Mouse (Mus musculus): ENCODE measurements around the gene Cers5. TPM values are rescaled to one million over a fixed set of nuclear protein-coding genes. Genes with fewer than 3 reads are reported as not detected.
A peak's percentile ranks its signal among the peaks of the same experiment; 100 is the strongest.

The Cers5 gene
- polyA plus RNA-seq, 1 experiment from 2014 or later = 75.6 TPM

DNA sequence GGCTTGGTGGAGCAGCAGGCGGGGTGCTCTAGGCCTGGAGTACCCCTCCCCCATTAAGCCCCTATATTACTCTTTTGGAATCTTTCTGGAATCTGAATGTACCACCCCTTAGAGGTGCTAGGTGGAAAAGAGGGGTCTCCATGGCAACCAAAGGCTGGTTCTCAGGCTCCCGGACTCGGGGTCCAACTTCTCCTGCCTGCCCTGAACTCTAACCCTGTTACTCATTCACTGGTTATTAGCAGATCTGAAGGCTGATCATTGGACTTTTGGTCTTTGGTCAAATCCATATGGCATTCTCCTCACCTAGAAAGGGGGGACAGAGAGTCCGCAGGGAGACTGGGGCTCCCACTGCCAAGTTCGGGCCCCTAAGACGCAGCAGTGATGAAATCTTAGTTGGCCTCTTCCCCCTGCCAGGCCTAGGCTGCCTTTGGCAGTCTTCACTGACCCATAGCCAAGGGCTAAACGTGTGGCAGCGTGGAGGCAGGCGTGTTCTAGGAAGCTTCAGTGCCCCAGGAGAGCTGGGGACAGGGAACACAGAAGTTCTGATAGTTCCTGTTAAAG lies 54.1 kb downstream of the Cers5 start:
- Histone ChIP-seq H3K9me3 (replicated peaks) (no peaks in the 10 kb centered on the region), H3K27me3 (ENCODE audit: low read depth, poor library complexity, severe bottlenecking) (no peaks in the 10 kb centered on the region), H3K4me3 (no peak overlapping the region), H3K27ac (no peak overlapping the region), H3K36me3 (peaks cover 85% of the 10 kb centered on the region), H3K4me1 (peaks cover 25% of the 10 kb centered on the region)
- no peak for DNase-seq (ENCODE audit: low spot score)
- WGBS = 92% methylated on average over 9 of the region's 9 CpGs

DNA sequence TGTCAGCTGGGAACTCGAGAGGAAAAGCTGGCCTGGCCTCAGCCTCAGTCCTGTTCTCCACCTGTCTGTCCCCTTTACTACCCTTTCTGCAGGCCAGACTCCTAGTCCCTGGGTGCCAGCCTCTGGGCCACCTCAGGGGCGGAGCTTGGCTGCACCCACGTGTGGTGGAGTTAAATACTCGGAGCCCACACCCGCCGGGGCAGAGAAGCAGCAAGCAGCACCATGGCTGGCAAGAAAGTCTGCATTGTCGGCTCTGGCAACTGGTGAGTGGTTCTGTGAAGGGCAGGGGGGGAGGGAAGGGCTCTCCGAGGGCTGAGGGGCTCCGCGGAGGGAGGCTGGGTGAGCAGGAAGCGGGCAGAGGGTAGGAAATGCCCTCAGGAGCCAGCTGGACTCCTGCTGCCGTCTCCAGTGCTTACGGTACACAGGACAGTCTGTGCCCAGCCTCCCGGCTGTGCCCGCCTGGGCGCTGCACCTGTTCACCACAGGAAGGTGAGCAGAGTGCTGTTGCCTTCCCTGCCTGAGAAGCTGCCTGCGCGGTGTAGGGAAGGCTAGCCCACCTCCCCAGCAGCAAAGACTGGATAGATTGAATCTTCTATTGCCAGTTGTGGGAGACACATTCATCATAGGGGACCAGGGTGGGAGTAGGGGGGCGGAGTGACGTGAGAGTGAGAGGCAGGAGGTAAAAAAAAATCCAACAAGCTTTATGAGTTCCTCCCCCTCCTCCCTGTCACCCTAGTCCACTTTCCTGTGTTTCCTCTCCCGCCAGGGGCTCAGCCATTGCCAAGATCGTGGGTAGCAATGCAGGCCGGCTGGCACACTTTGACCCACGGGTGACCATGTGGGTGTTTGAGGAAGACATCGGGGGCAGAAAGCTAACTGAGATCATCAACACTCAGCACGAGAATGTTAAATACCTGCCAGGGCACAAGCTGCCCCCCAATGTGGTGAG lies 55.0 kb downstream of the Cers5 start, which contains the start of gene Gpd1:
Gene Gpd1 (plus strand): TSS at position 130 of the 949 bp plus-strand sequence.
- Histone ChIP-seq H3K4me1 (peaks cover 17% of the 10 kb centered on the region), H3K27me3 (ENCODE audit: low read depth, poor library complexity, severe bottlenecking) (no peaks in the 10 kb centered on the region), H3K36me3 (peaks cover 86% of the 10 kb centered on the region), H3K9me3 (replicated peaks) (no peaks in the 10 kb centered on the region), H3K4me3 (no peak within 1 kb of the TSS), H3K27ac (no peak within 1 kb of the TSS)
- no peak for DNase-seq (ENCODE audit: low spot score)
- 77% methylated on average over 26 of the region's 26 CpGs for WGBS

DNA sequence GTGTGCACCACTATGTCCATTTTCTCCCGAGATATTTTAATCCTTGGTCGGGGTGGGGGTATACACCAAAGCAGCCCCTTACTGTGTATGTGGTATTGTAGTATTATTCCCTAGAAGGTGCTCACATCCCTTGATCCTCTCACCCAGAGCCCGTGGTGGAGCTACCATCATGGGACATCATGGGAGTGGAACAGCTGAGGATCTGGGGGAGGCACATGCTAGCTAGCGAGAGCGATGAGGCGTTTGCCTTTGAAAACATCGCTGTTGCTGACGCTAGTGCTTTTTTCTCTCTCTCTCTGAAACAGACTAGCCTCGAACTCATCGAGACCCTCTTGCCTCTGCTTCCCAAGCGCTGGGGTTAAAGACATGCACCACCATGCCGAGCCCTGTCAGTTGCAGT lies 55.9 kb downstream of the Cers5 start:
- 90% methylated on average over 12 of the region's 12 CpGs for WGBS
- Histone ChIP-seq H3K36me3 (peaks cover 86% of the 10 kb centered on the region), H3K27me3 (ENCODE audit: low read depth, poor library complexity, severe bottlenecking) (no peaks in the 10 kb centered on the region), H3K9me3 (replicated peaks) (no peaks in the 10 kb centered on the region), H3K27ac (no peak overlapping the region), H3K4me1 (peaks cover 17% of the 10 kb centered on the region), H3K4me3 (no peak overlapping the region)
- no peak for DNase-seq (ENCODE audit: low spot score)

DNA sequence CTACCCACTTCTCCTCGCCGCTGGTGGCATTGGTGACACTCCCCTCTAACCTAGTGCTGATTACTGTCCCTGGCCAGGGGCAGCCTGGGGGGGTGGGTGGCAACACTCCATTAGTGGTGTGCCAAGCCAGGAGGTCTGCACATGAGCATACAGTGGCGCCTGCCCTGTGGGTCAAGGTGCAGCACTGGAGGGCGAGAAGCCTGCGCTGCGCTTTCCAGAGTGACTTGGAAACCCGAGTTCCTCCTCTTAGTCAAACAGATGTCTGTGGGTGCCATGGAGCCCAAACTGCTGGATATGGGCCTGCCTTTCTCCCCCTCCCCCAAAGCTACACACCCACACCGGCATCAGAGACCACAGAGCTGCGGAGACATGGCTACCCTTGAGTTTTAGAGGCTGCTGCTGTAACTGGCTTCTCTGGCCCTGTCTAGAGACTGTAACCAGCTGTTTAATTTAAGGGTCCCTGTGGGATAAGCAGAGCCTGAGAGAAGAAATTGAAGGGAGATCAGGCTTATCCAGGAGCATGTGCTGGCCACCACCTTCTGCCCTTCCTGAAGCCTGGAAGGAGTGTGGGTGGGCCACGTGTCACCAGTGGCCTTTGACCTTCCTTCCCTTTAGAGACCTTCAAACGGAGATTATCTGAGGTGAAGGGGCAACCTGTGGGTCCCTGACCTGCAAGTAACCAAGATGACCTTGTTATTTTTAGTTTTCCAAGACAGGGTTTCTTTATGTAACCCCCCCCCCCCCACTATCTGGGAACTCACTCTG lies 56.5 kb downstream of the Cers5 start:
- no peak for DNase-seq (ENCODE audit: low spot score)
- WGBS = 70% methylated on average over 11 of the region's 11 CpGs
- peaks cover 87% of the 10 kb centered on the region for H3K36me3 ChIP-seq

DNA sequence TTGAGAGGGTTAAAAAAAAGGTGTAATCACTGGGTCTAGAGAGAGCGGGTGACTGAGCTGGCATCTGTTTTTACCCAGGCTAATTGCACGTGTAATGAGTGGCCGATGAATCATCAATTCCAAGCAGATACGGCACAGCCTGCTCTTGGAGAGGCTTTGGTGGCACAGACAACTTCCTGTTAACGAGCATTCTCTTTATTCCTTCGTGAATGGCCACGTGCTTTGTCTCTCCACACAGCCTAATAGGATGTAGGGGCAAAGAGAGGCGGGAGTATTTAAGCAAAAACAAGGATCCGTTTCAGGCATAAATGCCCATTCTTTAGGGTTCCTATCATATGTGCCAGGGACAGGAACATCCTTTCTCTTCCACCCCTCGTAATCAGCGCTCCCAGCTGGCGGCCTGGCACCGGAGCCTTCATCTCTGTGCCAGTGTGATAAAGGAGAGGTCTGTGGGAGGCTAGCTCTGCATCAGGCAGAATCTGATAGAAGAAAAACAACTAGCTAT lies 57.3 kb downstream of the Cers5 start:
- no peak for DNase-seq (ENCODE audit: low spot score)
- Histone ChIP-seq H3K4me1 (peaks cover 17% of the 10 kb centered on the region), H3K4me3 (no peak overlapping the region), H3K27me3 (ENCODE audit: low read depth, poor library complexity, severe bottlenecking) (no peaks in the 10 kb centered on the region), H3K9me3 (replicated peaks) (no peaks in the 10 kb centered on the region), H3K27ac (no peak overlapping the region), H3K36me3 (peaks cover 87% of the 10 kb centered on the region)
- 86% methylated on average over 13 of the region's 13 CpGs for WGBS

More for the DNA sequence above, 56.5 kb downstream of the Cers5 start:
- Histone ChIP-seq H3K9me3 (replicated peaks) (no peaks in the 10 kb centered on the region), H3K27me3 (ENCODE audit: low read depth, poor library complexity, severe bottlenecking) (no peaks in the 10 kb centered on the region), H3K4me3 (no peak overlapping the region), H3K27ac (no peak overlapping the region), H3K4me1 (peaks cover 17% of the 10 kb centered on the region)

DNA sequence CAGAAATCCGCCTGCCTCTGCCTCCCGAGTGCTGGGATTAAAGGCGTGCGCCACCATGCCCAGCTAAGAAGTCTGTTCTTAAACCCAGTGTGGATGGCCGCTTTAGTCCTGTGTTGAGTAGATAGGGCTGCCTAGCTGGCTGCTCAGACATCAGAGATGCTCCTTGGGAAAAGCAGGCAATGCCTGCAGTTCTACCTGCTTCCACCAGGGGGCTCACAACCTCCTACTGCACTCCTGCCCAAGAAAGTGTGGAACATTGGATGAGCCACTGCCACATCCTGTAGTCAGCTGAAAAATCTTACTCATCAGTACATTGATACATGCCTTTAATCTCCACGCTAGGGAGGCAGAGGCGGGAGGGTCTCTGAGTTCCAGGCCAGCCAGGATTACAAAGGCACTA lies 57.8 kb downstream of the Cers5 start:
- Histone ChIP-seq H3K9me3 (replicated peaks) (no peaks in the 10 kb centered on the region), H3K27me3 (ENCODE audit: low read depth, poor library complexity, severe bottlenecking) (no peaks in the 10 kb centered on the region), H3K36me3 (peaks cover 88% of the 10 kb centered on the region), H3K27ac (no peak overlapping the region), H3K4me1 (peaks cover 17% of the 10 kb centered on the region), H3K4me3 (no peak overlapping the region)
- DNase-seq (ENCODE audit: low spot score) = peak; percentile 80
- WGBS = 59% methylated on average over 7 of the region's 7 CpGs

DNA sequence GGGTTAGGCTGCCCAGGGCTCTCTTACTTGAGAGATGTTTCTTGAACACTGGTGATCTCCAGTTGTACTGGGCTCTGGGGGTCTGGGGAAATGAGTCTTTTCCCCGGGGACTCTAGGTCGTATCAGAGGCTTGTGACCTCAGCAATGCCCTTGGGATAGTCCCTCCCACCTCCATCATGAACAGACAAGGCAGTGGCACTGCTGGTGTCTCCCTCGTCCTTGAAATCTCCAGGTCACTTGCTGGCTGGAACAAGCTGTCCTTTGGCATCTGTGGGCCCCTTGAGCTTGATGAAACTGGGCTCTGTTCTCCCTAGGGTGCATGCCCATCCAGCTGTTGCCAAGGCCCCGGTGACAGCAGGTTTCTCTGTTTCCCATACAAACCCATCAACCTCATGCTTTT lies 58.5 kb downstream of the Cers5 start:
- Histone ChIP-seq H3K36me3 (peaks cover 90% of the 10 kb centered on the region), H3K27ac (no peak overlapping the region)
- WGBS = 83% methylated on average over 4 of the region's 4 CpGs

DNA sequence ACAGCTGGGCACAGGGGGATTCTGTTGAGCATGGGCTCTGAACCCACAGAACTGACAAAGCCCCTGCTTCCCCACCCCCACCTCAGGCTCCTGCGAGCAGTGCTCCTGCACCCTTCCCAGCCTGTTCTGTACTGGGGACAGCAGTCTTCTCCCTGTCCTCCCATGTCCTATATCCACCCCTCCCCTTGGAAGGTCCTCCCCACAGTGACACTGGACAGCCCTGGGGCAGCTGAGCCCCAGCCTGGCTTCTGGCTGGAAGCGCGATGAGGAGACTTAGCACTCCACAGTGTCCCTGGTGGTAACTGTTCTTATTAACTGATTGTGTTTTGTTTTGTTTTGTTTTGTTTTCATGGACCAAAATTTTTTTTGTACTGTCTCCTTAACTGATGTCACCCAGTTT lies 59.1 kb downstream of the Cers5 start:
- Histone ChIP-seq H3K9me3 (replicated peaks) (no peaks in the 10 kb centered on the region), H3K27me3 (ENCODE audit: low read depth, poor library complexity, severe bottlenecking) (no peaks in the 10 kb centered on the region), H3K36me3 (peaks cover 95% of the 10 kb centered on the region), H3K27ac (no peak overlapping the region), H3K4me1 (peaks cover 17% of the 10 kb centered on the region), H3K4me3 (no peak overlapping the region)
- DNase-seq (ENCODE audit: low spot score) = no peak
- 97% methylated on average over 3 of the region's 3 CpGs for WGBS

More for the DNA sequence above, 58.5 kb downstream of the Cers5 start:
- DNase-seq (ENCODE audit: low spot score) = no peak
- Histone ChIP-seq H3K4me1 (peaks cover 17% of the 10 kb centered on the region), H3K9me3 (replicated peaks) (no peaks in the 10 kb centered on the region), H3K4me3 (no peak overlapping the region), H3K27me3 (ENCODE audit: low read depth, poor library complexity, severe bottlenecking) (no peaks in the 10 kb centered on the region)

DNA sequence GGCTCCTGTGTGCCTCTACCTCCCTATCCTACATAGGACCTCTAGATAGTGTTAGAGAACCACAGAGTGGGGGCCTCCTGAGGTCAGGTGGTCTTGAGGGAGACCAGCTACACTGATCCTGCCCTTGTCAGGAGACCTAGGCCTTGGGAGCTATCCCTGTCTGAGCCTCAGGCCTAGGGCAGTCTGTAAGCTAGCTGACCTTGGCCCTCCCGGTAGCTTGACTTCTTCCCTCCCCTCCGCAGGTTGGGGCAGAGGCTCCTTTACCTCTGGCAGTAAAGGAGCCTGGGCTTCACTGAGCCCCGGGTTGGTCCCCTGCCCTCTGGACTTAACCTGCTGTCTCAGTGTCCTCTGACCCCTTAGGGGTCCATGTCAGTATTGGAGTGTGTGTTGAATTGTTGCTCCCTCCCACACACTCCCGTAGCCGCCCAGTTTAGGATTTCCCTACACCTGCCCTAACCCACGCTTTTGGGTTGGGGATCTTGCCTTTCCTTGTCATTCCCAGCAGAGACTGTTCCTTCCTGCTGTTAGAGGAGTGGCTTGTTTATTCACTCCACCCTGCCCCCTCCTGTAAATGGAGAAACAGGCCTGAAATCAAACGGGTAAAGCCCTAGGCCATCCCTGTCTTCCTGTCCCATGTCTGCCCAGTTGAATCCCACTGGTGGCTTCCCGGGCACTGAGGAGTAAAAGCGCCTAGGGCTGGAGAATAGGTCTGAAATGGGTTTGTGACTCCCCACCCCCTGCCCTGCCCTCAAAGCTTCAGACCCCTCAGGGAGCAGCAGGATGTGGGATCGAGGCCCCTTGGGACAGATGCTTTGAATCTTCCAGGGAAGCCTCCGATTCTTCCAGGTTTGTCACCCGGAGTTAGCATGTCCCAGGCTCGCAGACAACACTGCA lies 59.8 kb downstream of the Cers5 start:
- peaks cover 17% of the 10 kb centered on the region for H3K4me1 ChIP-seq
- no peaks in the 10 kb centered on the region for H3K9me3 ChIP-seq (replicated peaks)
- H3K36me3 ChIP-seq = peaks cover 95% of the 10 kb centered on the region
- 81% methylated on average over 13 of the region's 13 CpGs for WGBS
- no peak overlapping the region for H3K4me3 ChIP-seq
- H3K27me3 ChIP-seq (ENCODE audit: low read depth, poor library complexity, severe bottlenecking) = no peaks in the 10 kb centered on the region
- H3K27ac ChIP-seq = no peak overlapping the region
- no peak for DNase-seq (ENCODE audit: low spot score)

DNA sequence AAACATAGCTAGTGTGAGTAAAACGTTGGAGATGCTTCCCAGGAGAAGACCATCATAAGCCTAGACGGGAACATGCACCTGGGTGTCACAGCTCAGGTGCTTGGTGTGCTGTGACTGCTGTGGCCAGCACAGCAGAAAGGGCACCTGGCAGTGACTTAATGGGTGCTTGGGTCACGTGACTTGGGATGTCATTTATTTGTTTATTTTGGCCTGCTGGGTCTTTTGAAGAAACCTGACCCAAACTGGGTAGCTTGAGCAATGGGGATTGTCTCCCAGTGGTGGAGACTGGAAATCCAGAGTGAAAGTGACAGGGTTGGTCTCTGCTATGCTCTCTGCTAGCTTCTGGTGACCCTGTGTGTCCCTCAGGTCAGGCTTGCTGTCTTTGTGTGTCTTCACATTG lies 61.2 kb downstream of the Cers5 start:
- H3K4me3 ChIP-seq = no peak overlapping the region
- no peaks in the 10 kb centered on the region for H3K27me3 ChIP-seq (ENCODE audit: low read depth, poor library complexity, severe bottlenecking)
- no peaks in the 10 kb centered on the region for H3K9me3 ChIP-seq (replicated peaks)
- H3K36me3 ChIP-seq = peaks cover 98% of the 10 kb centered on the region
- peaks cover 10% of the 10 kb centered on the region for H3K4me1 ChIP-seq
- WGBS = 77% methylated on average over 3 of the region's 3 CpGs
- no peak for DNase-seq (ENCODE audit: low spot score)
- H3K27ac ChIP-seq = no peak overlapping the region

DNA sequence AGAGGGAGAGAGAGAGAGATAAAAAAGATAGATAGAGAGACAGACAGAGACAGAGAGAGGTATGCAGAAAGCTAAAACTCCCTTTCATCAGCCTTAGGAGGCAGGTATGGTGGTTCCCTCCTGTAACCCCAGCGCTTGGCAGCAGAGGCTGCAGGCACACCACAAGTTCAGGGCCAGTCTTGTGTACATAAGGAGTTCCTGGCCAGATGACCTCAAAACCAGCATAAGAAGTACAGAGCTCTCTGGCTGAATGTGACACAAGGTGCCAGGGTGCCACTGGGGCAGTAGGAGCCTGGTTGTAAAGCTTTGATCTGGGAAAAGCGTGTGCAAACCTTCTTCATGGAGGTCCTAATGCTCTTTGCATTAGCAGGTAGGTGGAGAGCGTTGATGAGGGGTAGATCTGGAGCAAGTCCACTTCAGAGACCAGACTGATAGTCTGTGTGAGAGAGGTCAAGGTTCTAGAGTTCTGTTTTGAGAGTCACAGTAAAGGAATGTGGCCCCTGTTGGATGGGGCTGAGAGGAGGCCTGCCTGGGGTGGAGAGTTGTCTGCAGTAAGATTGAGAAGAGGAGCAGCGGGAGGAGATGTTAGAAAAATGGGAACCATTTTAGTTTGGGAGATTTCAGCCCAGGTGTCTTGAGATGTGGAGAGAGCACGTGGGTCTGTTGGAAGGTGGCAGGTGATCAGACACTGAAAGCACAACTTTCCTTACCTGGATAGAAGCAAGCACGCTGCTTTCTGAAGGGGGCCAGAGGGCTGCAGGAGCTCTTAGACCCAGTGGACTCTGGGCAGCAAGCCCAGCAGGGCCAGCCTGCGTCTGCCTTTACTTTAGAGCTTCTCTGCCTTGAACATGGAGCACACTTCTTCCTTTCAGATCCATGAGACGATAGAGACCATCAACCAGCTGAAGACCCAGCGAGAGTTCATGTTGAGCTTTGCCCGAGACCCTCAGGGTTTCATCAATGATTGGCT lies 62.2 kb downstream of the Cers5 start:
- WGBS = 93% methylated on average over 10 of the region's 10 CpGs
- H3K4me3 ChIP-seq = no peak overlapping the region
- H3K9me3 ChIP-seq (replicated peaks) = no peaks in the 10 kb centered on the region
- H3K27ac ChIP-seq = no peak overlapping the region
- 0 out of 2 replicates have a peak, but pooled peaks cover under 1% of the 10 kb centered on the region for H3K4me1 ChIP-seq
- DNase-seq (ENCODE audit: low spot score) = no peak
- H3K27me3 ChIP-seq (ENCODE audit: low read depth, poor library complexity, severe bottlenecking) = no peaks in the 10 kb centered on the region
- peaks cover 96% of the 10 kb centered on the region for H3K36me3 ChIP-seq
